Mouse (Mus musculus): ENCODE results near the gene Bcat2. TPM values are rescaled to one million over a fixed set of nuclear protein-coding genes. Genes with fewer than 3 reads are reported as not detected.

The Bcat2 gene
- 140 and 173 TPM in 2 replicates for polyA plus RNA-seq (2012; rRNA removed)

- Histone ChIP-seq H3K4me1 (replicated peaks; ENCODE audit: control insufficient read depth, insufficient read depth, low read length) (peaks cover 58% of the 10 kb centered on the region), H3K27me3 (ENCODE audit: control insufficient read depth, insufficient read depth, low read length) (no peaks in the 10 kb centered on the region), H3K36me3 (ENCODE audit: control insufficient read depth, insufficient read depth, low read length) (peaks cover under 1% of the 10 kb centered on the region), H3K27ac (ENCODE audit: control insufficient read depth, insufficient read depth, low read length) (peak within 1 kb of the TSS; percentile 43), H3K4me3 (ENCODE audit: control insufficient read depth, insufficient read depth, low read length) (peak within 1 kb of the TSS; percentile 83)
- 1% methylated on average over 42 of the region's 42 CpGs for WGBS
- peak; percentile 77 for DNase-seq
- TF ChIP-seq POLR2A (IDR thresholded peaks at IDR 0.05; ENCODE audit: control insufficient read depth, extremely low read depth, insufficient read depth, low read length, poor library complexity) (no peak), CTCF (IDR thresholded peaks at IDR 0.05; ENCODE audit: borderline replicate concordance, control insufficient read depth, extremely low read depth, insufficient read depth, low read length, poor library complexity) (no peak)
Observed at GRCm38 (mm10) chr7:45570103-45570741, at the start of gene Bcat2. Gene Bcat2 (plus strand): TSS chr7:45570153.

DNA sequence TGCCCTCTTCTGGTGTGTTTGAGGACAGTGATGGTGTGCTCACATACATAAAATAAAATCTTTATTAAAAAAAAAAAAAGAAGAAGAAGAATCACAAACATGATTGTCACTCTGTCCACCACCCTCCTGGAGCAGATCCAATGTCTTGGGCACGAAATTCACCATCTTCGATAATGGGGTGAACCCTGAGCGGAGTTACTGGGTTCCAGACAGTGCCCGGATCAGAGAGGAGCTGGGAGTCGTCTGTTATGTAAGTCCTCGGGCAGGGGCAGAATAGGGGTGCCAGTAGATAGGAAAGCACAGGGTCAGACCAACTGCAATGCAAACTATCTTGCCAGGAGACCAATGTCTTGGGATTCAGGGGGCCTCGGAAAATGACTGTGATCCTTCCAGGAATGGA, 49.3 kb upstream of the Bcat2 start:
- TF ChIP-seq CTCF (IDR thresholded peaks at IDR 0.05; ENCODE audit: borderline replicate concordance, control insufficient read depth, extremely low read depth, insufficient read depth, low read length, poor library complexity): no peak
- no peak for TF ChIP-seq POLR2A (IDR thresholded peaks at IDR 0.05; ENCODE audit: control insufficient read depth, extremely low read depth, insufficient read depth, low read length, poor library complexity)
- WGBS: 97% methylated on average over 7 of the region's 7 CpGs
- H3K36me3 ChIP-seq (ENCODE audit: control insufficient read depth, insufficient read depth, low read length): no peaks in the 10 kb centered on the region
- DNase-seq: no peak
- no peak overlapping the region for H3K27ac ChIP-seq (ENCODE audit: control insufficient read depth, insufficient read depth, low read length)
- H3K4me3 ChIP-seq (ENCODE audit: control insufficient read depth, insufficient read depth, low read length): no peak overlapping the region
- no peaks in the 10 kb centered on the region for H3K27me3 ChIP-seq (ENCODE audit: control insufficient read depth, insufficient read depth, low read length)
- peaks cover 21% of the 10 kb centered on the region for H3K4me1 ChIP-seq (replicated peaks; ENCODE audit: control insufficient read depth, insufficient read depth, low read length)

- WGBS: under 1% methylated on average over 28 of the region's 28 CpGs
- H3K27ac ChIP-seq (ENCODE audit: control insufficient read depth, insufficient read depth, low read length): peak overlapping the region; percentile 88
Observed at GRCm38 (mm10) chr7:45521728-45522184, 48.2 kb upstream of the Bcat2 start.

DNA sequence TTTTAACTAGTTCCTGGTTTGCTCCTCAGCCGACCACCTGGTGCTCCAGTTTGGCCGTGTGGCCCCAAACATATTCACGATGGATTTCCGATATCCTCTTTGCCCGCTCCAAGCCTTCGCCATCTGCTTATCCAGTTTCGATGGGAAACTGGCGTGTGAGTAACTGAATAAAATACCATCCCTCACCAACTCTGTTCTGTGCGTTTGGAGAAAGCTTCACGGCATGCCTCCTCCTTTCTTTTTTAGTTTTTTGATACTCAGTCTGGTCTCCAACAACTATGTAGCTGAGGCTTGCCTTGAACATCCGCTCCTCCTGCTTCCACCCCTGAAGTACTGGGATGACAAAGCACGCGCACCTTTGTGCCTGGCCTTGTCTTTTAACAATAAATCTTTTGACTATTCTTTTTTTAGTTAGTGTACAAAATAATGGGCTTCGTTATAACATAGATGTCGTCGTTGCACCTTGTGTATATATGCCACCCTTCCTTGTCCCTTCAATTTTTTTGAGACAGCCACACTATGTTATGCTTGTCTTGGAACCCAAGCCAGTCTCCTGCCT, 47.7 kb upstream of the Bcat2 start:
- H3K4me3 ChIP-seq (ENCODE audit: control insufficient read depth, insufficient read depth, low read length): no peak overlapping the region
- no peaks in the 10 kb centered on the region for H3K27me3 ChIP-seq (ENCODE audit: control insufficient read depth, insufficient read depth, low read length)
- no peak for DNase-seq
- no peaks in the 10 kb centered on the region for H3K36me3 ChIP-seq (ENCODE audit: control insufficient read depth, insufficient read depth, low read length)
- TF ChIP-seq CTCF (IDR thresholded peaks at IDR 0.05; ENCODE audit: borderline replicate concordance, control insufficient read depth, extremely low read depth, insufficient read depth, low read length, poor library complexity) (no peak), POLR2A (IDR thresholded peaks at IDR 0.05; ENCODE audit: control insufficient read depth, extremely low read depth, insufficient read depth, low read length, poor library complexity) (no peak)
- no peak overlapping the region for H3K27ac ChIP-seq (ENCODE audit: control insufficient read depth, insufficient read depth, low read length)
- H3K4me1 ChIP-seq (replicated peaks; ENCODE audit: control insufficient read depth, insufficient read depth, low read length): peaks cover 23% of the 10 kb centered on the region
- WGBS: 69% methylated on average over 16 of the region's 16 CpGs

More at GRCm38 (mm10) chr7:45521728-45522184, 48.2 kb upstream of the Bcat2 start:
- TF ChIP-seq POLR2A (IDR thresholded peaks at IDR 0.05; ENCODE audit: control insufficient read depth, extremely low read depth, insufficient read depth, low read length, poor library complexity) (peak; percentile 52; the same call in 1 of the 2 replicates), CTCF (IDR thresholded peaks at IDR 0.05; ENCODE audit: borderline replicate concordance, control insufficient read depth, extremely low read depth, insufficient read depth, low read length, poor library complexity) (peak; percentile 64; the same call in 1 of the 2 replicates)
- peak overlapping the region; percentile 53 for H3K4me3 ChIP-seq (ENCODE audit: control insufficient read depth, insufficient read depth, low read length)
- no peaks in the 10 kb centered on the region for H3K27me3 ChIP-seq (ENCODE audit: control insufficient read depth, insufficient read depth, low read length)
- peaks cover 21% of the 10 kb centered on the region for H3K4me1 ChIP-seq (replicated peaks; ENCODE audit: control insufficient read depth, insufficient read depth, low read length)
- DNase-seq: peak; percentile 95
- H3K36me3 ChIP-seq (ENCODE audit: control insufficient read depth, insufficient read depth, low read length): no peaks in the 10 kb centered on the region

DNA sequence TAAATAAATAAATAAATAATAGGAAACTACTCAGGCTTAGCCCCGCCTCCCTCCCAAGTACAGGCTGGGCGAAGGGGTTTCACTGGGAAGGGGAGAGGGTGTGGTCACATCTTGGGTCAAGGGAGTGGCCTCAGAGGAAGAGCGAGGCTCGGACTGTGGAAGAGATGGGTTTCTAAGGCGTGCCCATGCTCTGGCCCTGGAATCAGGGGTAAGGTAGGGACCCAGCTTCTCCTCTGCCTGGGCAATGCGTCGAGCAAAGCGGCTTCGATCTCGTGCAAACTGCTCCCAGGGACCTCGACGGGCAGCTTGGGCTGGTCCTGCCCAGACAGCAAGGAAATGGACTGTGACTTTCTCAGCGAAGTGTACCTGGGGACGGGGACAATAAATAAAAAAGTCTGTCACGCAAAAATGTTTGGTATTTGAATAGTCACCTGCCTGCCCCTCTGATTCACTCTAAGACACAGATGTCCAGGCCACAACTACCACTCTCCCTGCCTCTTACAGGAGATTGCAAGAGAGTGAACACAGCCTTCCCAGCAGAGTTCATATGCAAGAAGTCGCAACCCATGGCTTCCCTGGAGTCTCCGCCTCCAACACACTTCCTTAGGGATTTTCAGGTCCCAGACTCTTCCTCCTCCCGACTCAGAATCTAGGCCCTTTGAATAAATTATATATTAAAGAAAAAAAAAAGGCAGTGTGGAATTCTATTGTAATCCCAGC, 46.8 kb upstream of the Bcat2 start:
- no peak for DNase-seq
- Histone ChIP-seq H3K27ac (ENCODE audit: control insufficient read depth, insufficient read depth, low read length) (no peak overlapping the region), H3K4me3 (ENCODE audit: control insufficient read depth, insufficient read depth, low read length) (no peak overlapping the region), H3K36me3 (ENCODE audit: control insufficient read depth, insufficient read depth, low read length) (no peaks in the 10 kb centered on the region), H3K4me1 (replicated peaks; ENCODE audit: control insufficient read depth, insufficient read depth, low read length) (peaks cover 23% of the 10 kb centered on the region), H3K27me3 (ENCODE audit: control insufficient read depth, insufficient read depth, low read length) (no peaks in the 10 kb centered on the region)
- TF ChIP-seq POLR2A (IDR thresholded peaks at IDR 0.05; ENCODE audit: control insufficient read depth, extremely low read depth, insufficient read depth, low read length, poor library complexity) (no peak), CTCF (IDR thresholded peaks at IDR 0.05; ENCODE audit: borderline replicate concordance, control insufficient read depth, extremely low read depth, insufficient read depth, low read length, poor library complexity) (no peak)
- WGBS: 91% methylated on average over 18 of the region's 18 CpGs

DNA sequence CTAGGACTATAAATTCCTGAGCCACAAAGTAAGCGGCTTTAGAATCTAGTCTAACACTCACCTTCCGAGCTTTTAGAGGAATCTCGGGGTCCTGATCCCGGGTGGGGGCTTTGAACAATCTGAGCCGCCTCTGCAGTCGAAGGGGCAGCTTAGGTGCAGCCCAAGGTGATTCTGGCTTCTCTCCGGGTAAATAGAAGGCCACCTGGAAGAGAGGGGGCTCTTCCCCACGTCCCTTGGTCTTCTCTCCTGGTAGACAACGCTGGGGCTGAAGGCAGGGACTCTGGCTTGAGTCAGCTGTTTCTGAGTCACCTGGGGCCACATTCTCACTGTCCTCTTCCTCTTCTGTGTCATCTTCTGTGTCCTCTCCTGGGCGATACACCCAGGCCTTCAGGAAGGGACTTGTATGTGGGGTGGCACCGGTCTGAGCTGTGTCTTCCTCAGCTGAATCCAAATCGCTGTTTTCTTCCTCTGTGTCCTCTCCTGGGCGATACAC, 46.2 kb upstream of the Bcat2 start:
- H3K27ac ChIP-seq (ENCODE audit: control insufficient read depth, insufficient read depth, low read length): no peak overlapping the region

More for the DNA sequence above, 46.2 kb upstream of the Bcat2 start:
- Histone ChIP-seq H3K4me3 (ENCODE audit: control insufficient read depth, insufficient read depth, low read length) (no peak overlapping the region), H3K27me3 (ENCODE audit: control insufficient read depth, insufficient read depth, low read length) (no peaks in the 10 kb centered on the region), H3K4me1 (replicated peaks; ENCODE audit: control insufficient read depth, insufficient read depth, low read length) (peaks cover 23% of the 10 kb centered on the region), H3K36me3 (ENCODE audit: control insufficient read depth, insufficient read depth, low read length) (no peaks in the 10 kb centered on the region)
- TF ChIP-seq CTCF (IDR thresholded peaks at IDR 0.05; ENCODE audit: borderline replicate concordance, control insufficient read depth, extremely low read depth, insufficient read depth, low read length, poor library complexity): no peak
- TF ChIP-seq POLR2A (IDR thresholded peaks at IDR 0.05; ENCODE audit: control insufficient read depth, extremely low read depth, insufficient read depth, low read length, poor library complexity): no peak
- no peak for DNase-seq
- 88% methylated on average over 13 of the region's 13 CpGs for whole genome bisulfite sequencing
